Mouse (Mus musculus) lung, adult 2 months (tissue): ENCODE results near the gene Car2.

Source experiments
- CTCF ChIP-seq: fragments of 200-500 bp; IDR thresholded peaks from 2 replicates; pipeline ENCODE4 v1.5.1; 2011; ENCODE audit warnings: mild to moderate bottlenecking, low read length, control low read depth; ENCODE audit not compliant: insufficient read depth
- POLR2A ChIP-seq: fragments of 200-500 bp; IDR thresholded peaks from 2 replicates; pipeline ENCODE4 v1.6.1; 2011; ENCODE audit warnings: low read depth, mild to moderate bottlenecking, control low read depth, low read length, borderline replicate concordance; ENCODE audit errors: extremely low read depth

- no peak for TF ChIP-seq POLR2A
- TF ChIP-seq CTCF = no peak
Measured at GRCm38 (mm10) chr3:14915355-14915754, 29.3 kb downstream of the Car2 start.
